Mouse (Mus musculus) c-Kit-negative CD71-positive TER-119-positive erythroid progenitor cells, embryonic 14.5 days (primary cell): ENCODE data around the gene Abtb1.

Source experiments
- DNase-seq: peaks from one replicate; pipeline ENCODE4 v3.0.0-alpha.2; 2013; ENCODE audit warnings: low read depth, low spot score

Gene Abtb1

GRCm38 (mm10) chr6:88854509-88854908, 12.7 kb upstream of the Abtb1 start:
- DNase-seq = no peak

- no peak for DNase-seq
These were observed 8.2 kb upstream of the Abtb1 start for GRCm38 (mm10) chr6:88850034-88850433.

- DNase-seq = no peak
These were observed 7.5 kb upstream of the Abtb1 start for GRCm38 (mm10) chr6:88849270-88849669.

GRCm38 (mm10) chr6:88847571-88847970, 5.8 kb upstream of the Abtb1 start:
- no peak for DNase-seq

- no peak for DNase-seq
These were observed 3.2 kb upstream of the Abtb1 start for GRCm38 (mm10) chr6:88844901-88845565.

GRCm38 (mm10) chr6:88843781-88844725, 2.3 kb upstream of the Abtb1 start:
- no peak for DNase-seq

GRCm38 (mm10) chr6:88843241-88843640, 1.5 kb upstream of the Abtb1 start:
- DNase-seq = no peak

- DNase-seq = no peak
These were observed 957 bp upstream of the Abtb1 start for GRCm38 (mm10) chr6:88842731-88843151.

- DNase-seq = no peak
These were observed 337 bp downstream of the Abtb1 start for GRCm38 (mm10) chr6:88841514-88841780.

GRCm38 (mm10) chr6:88840791-88841513, 832 bp downstream of the Abtb1 start:
- DNase-seq = no peak

GRCm38 (mm10) chr6:88840211-88840610, 1.6 kb downstream of the Abtb1 start:
- DNase-seq = no peak

- DNase-seq = no peak
These were observed 2.4 kb downstream of the Abtb1 start for GRCm38 (mm10) chr6:88839135-88839970.

- no peak for DNase-seq
These were observed 3.2 kb downstream of the Abtb1 start for GRCm38 (mm10) chr6:88838613-88839012.

GRCm38 (mm10) chr6:88837999-88838398, 3.8 kb downstream of the Abtb1 start:
- DNase-seq = no peak

- DNase-seq = no peak
These were observed 5.5 kb downstream of the Abtb1 start for GRCm38 (mm10) chr6:88836178-88836819.

GRCm38 (mm10) chr6:88835047-88835446, 6.7 kb downstream of the Abtb1 start:
- DNase-seq = peak; percentile 71

- DNase-seq = no peak
These were observed 8.2 kb downstream of the Abtb1 start for GRCm38 (mm10) chr6:88833340-88834140.

- DNase-seq = no peak
These were observed 9.1 kb downstream of the Abtb1 start for GRCm38 (mm10) chr6:88832663-88833062.

GRCm38 (mm10) chr6:88831456-88831855, 10.3 kb downstream of the Abtb1 start:
- peak; percentile 68 for DNase-seq

GRCm38 (mm10) chr6:88830112-88830702, 11.6 kb downstream of the Abtb1 start:
- DNase-seq = no peak
